Mouse (Mus musculus) cerebellum, postnatal 25 days (tissue): ENCODE data around the gene Gpd2.

ENCODE experiments used
- DNase-seq, 2 experiments: peaks; one replicate each; pipeline ENCODE4 v3.0.0; 2021; ENCODE audit warnings: mixed read lengths in 2 of 2

Gpd2 gene

GRCm38 (mm10) chr2:57396061-57396460 is 158.6 kb downstream of the Gpd2 start:
- DNase-seq, result peak in 1 of 2 experiments; percentile 15

GRCm38 (mm10) chr2:57397727-57398126 is 160.3 kb downstream of the Gpd2 start:
- DNase-seq, result no peak

GRCm38 (mm10) chr2:57407414-57408019 is 170.1 kb downstream of the Gpd2 start:
- DNase-seq, result no peak

GRCm38 (mm10) chr2:57408413-57408812 is 171.0 kb downstream of the Gpd2 start:
- DNase-seq, result peak; percentile 13 to 30

- no peak for DNase-seq
These were observed 174.1 kb downstream of the Gpd2 start for GRCm38 (mm10) chr2:57411551-57411950.

- no peak for DNase-seq
These were observed 177.2 kb downstream of the Gpd2 start for GRCm38 (mm10) chr2:57414550-57415160.

- no peak for DNase-seq
These were observed 179.3 kb downstream of the Gpd2 start for GRCm38 (mm10) chr2:57416711-57417110.
